Mouse (Mus musculus) embryonic facial prominence, embryonic 11.5 days (tissue): ENCODE data around the gene C2cd4a. TPM values are rescaled to one million over a fixed set of nuclear protein-coding genes. Genes with fewer than 3 reads are reported as not detected.

Experiments used
- ATAC-seq: fragments of 200-750 bp; cut with Nextera tagmentation; replicated peaks from 2 replicates; pipeline ENCODE4 v1.8.0; 2017; ENCODE audit warnings: low read depth; ENCODE audit not compliant: insufficient number of reproducible peaks, low FRiP score, low TSS enrichment
- DNase-seq: peaks from one replicate; pipeline ENCODE4 v3.0.0-alpha.2; 2015; ENCODE audit warnings: low spot score
- H3K27ac ChIP-seq: fragments of 300-500 bp; sonication (generic); replicated peaks from 2 replicates; pipeline ENCODE4 v1.5.1; 2014; ENCODE audit warnings: mild to moderate bottlenecking, low read depth, low read length, control low read depth
- H3K27me3 ChIP-seq: fragments of 300-500 bp; sonication (generic); 2 replicates; pipeline ENCODE4 v1.6.1; 2014; ENCODE audit warnings: mild to moderate bottlenecking, low read length, moderate library complexity, mixed read lengths; ENCODE audit not compliant: control insufficient read depth, insufficient read depth
- H3K36me3 ChIP-seq: fragments of 300-500 bp; sonication (generic); replicated peaks from 2 replicates; pipeline ENCODE4 v1.6.1; 2014; ENCODE audit warnings: low read depth, mild to moderate bottlenecking, low read length, moderate library complexity, mixed read lengths; ENCODE audit not compliant: control insufficient read depth, insufficient read depth
- H3K4me1 ChIP-seq: fragments of 300-500 bp; sonication (generic); 2 replicates; pipeline ENCODE4 v1.6.1; 2014; ENCODE audit warnings: low read length, mixed read lengths; ENCODE audit not compliant: control insufficient read depth, insufficient read depth
- H3K4me2 ChIP-seq: fragments of 300-500 bp; sonication (generic); 2 replicates; pipeline ENCODE4 v1.6.1; 2014; ENCODE audit warnings: low read depth, mild to moderate bottlenecking, control low read depth, low read length, moderate library complexity
- H3K4me3 ChIP-seq: fragments of 300-500 bp; sonication (generic); 2 replicates; pipeline ENCODE4 v1.5.1; 2014; ENCODE audit warnings: low read depth, low read length, control low read depth
- H3K9ac ChIP-seq: fragments of 300-500 bp; sonication (generic); replicated peaks from 2 replicates; pipeline ENCODE4 v1.6.1; 2014; ENCODE audit warnings: mild to moderate bottlenecking, control low read depth, low read length
- H3K9me3 ChIP-seq: fragments of 300-500 bp; sonication (generic); replicated peaks from 2 replicates; pipeline ENCODE4 v1.6.1; 2016; ENCODE audit warnings: mild to moderate bottlenecking, low read length, inconsistent platforms, mixed read lengths; ENCODE audit not compliant: control insufficient read depth
- WGBS: fragments of 180-500 bp; shearing (Covaris S2); extraction: QIAGEN DNeasy Blood & Tissue Kit; methylation state at CpG from one replicate; pipeline ENCODE4 v1.1.7; 2014; 5-methylcytosine and 5-hydroxymethylcytosine counted together
- polyA plus RNA-seq: library from polyadenylated mRNA; unstranded; fragments of >200 nt; fragmentation: Nextera tagmentation; extraction: Ambion mirVana; gene quantifications from 2 replicates; pipeline ENCODE4 v1.2.1, GENCODE M21; 2014

Gene C2cd4a
- polyA plus RNA-seq, 1 experiment from 2014 or later = not detected

GRCm38 (mm10) chr9:67794668-67795067 is 37.5 kb downstream of the C2cd4a start:
- H3K27ac ChIP-seq = no peak overlapping the region
- 90% methylated on average over 4 of the region's 4 CpGs for whole genome bisulfite sequencing
- H3K9ac ChIP-seq = no peak overlapping the region

GRCm38 (mm10) chr9:67794216-67794615 is 37.9 kb downstream of the C2cd4a start:
- WGBS = 57% methylated on average over 1 of the region's 1 CpGs
- ATAC-seq = no peak
- DNase-seq = no peak
- no peak overlapping the region for H3K9ac ChIP-seq
- H3K36me3 ChIP-seq = no peaks in the 10 kb centered on the region
- no peak overlapping the region for H3K4me3 ChIP-seq
- H3K27ac ChIP-seq = no peak overlapping the region
- H3K9me3 ChIP-seq = no peaks in the 10 kb centered on the region
- no peaks in the 10 kb centered on the region; the same call in 1 of the 2 replicates for H3K4me1 ChIP-seq
- no peak overlapping the region for H3K4me2 ChIP-seq
- H3K27me3 ChIP-seq = no peaks in the 10 kb centered on the region

More at GRCm38 (mm10) chr9:67794668-67795067, 37.5 kb downstream of the C2cd4a start:
- no peak for DNase-seq
- ATAC-seq = no peak
- H3K4me2 ChIP-seq = no peak overlapping the region
- no peaks in the 10 kb centered on the region for H3K36me3 ChIP-seq
- H3K27me3 ChIP-seq = no peaks in the 10 kb centered on the region
- H3K9me3 ChIP-seq = no peaks in the 10 kb centered on the region
- no peaks in the 10 kb centered on the region; the same call in 1 of the 2 replicates for H3K4me1 ChIP-seq
- H3K4me3 ChIP-seq = no peak overlapping the region

GRCm38 (mm10) chr9:67793501-67793900 is 38.6 kb downstream of the C2cd4a start:
- Histone ChIP-seq H3K4me1 (no peaks in the 10 kb centered on the region; the same call in 1 of the 2 replicates), H3K36me3 (no peaks in the 10 kb centered on the region), H3K9me3 (no peaks in the 10 kb centered on the region), H3K27me3 (no peaks in the 10 kb centered on the region), H3K27ac (no peak overlapping the region), H3K4me3 (no peak overlapping the region), H3K4me2 (no peak overlapping the region), H3K9ac (no peak overlapping the region)
- 81% methylated on average over 6 of the region's 6 CpGs for WGBS
- DNase-seq = no peak
- ATAC-seq = no peak

- 69% methylated on average over 5 of the region's 5 CpGs for WGBS
- H3K27ac ChIP-seq = no peak overlapping the region
These were observed 39.7 kb downstream of the C2cd4a start for GRCm38 (mm10) chr9:67792405-67792804.

GRCm38 (mm10) chr9:67787671-67788070 is 44.5 kb downstream of the C2cd4a start:
- H3K27ac ChIP-seq = no peak overlapping the region

More at GRCm38 (mm10) chr9:67792405-67792804, 39.7 kb downstream of the C2cd4a start:
- ATAC-seq (no peak), DNase-seq (no peak)
- Histone ChIP-seq H3K9me3 (no peaks in the 10 kb centered on the region), H3K4me2 (no peak overlapping the region), H3K27me3 (no peaks in the 10 kb centered on the region), H3K36me3 (no peaks in the 10 kb centered on the region), H3K4me3 (no peak overlapping the region), H3K4me1 (no peaks in the 10 kb centered on the region; the same call in 1 of the 2 replicates), H3K9ac (no peak overlapping the region)

GRCm38 (mm10) chr9:67786311-67786710 is 45.8 kb downstream of the C2cd4a start:
- Histone ChIP-seq H3K9me3 (no peaks in the 10 kb centered on the region), H3K9ac (no peak overlapping the region), H3K36me3 (no peaks in the 10 kb centered on the region), H3K4me3 (no peak overlapping the region), H3K27me3 (no peaks in the 10 kb centered on the region; the same call in 1 of the 2 replicates), H3K4me2 (no peak overlapping the region), H3K4me1 (no peaks in the 10 kb centered on the region), H3K27ac (no peak overlapping the region)
- DNase-seq (no peak), ATAC-seq (no peak)
- 73% methylated on average over 7 of the region's 7 CpGs for WGBS

More at GRCm38 (mm10) chr9:67787671-67788070, 44.5 kb downstream of the C2cd4a start:
- H3K9me3 ChIP-seq = no peaks in the 10 kb centered on the region
- H3K36me3 ChIP-seq = no peaks in the 10 kb centered on the region
- no peak overlapping the region for H3K4me3 ChIP-seq
- no peaks in the 10 kb centered on the region; the same call in 1 of the 2 replicates for H3K27me3 ChIP-seq
- 65% methylated on average over 6 of the region's 6 CpGs for WGBS
- H3K9ac ChIP-seq = no peak overlapping the region
- no peak overlapping the region for H3K4me2 ChIP-seq
- no peaks in the 10 kb centered on the region for H3K4me1 ChIP-seq
- DNase-seq (no peak), ATAC-seq (no peak)

- ATAC-seq = no peak
- Histone ChIP-seq H3K36me3 (no peaks in the 10 kb centered on the region), H3K4me2 (no peak overlapping the region), H3K27ac (no peak overlapping the region), H3K4me1 (no peaks in the 10 kb centered on the region), H3K4me3 (no peak overlapping the region), H3K27me3 (no peaks in the 10 kb centered on the region; the same call in 1 of the 2 replicates), H3K9me3 (no peaks in the 10 kb centered on the region), H3K9ac (no peak overlapping the region)
- DNase-seq = no peak
These were observed 48.2 kb downstream of the C2cd4a start for GRCm38 (mm10) chr9:67783925-67784324.

- Histone ChIP-seq H3K4me1 (no peaks in the 10 kb centered on the region), H3K27me3 (no peaks in the 10 kb centered on the region; the same call in 1 of the 2 replicates), H3K27ac (no peak overlapping the region), H3K9ac (no peak overlapping the region), H3K4me3 (no peak overlapping the region), H3K36me3 (no peaks in the 10 kb centered on the region), H3K9me3 (no peaks in the 10 kb centered on the region), H3K4me2 (no peak overlapping the region)
- ATAC-seq = no peak
- 89% methylated on average over 3 of the region's 3 CpGs for WGBS
- no peak for DNase-seq
These were observed 48.7 kb downstream of the C2cd4a start for GRCm38 (mm10) chr9:67783464-67783863.
